Mouse (Mus musculus) forebrain, embryonic 15.5 days (tissue): Measurements from ENCODE around the gene Dnttip1. TPM values are rescaled to one million over a fixed set of nuclear protein-coding genes. Genes with fewer than 3 reads are reported as not detected.

ENCODE experiments used
- polyA plus RNA-seq: library from polyadenylated mRNA; unstranded; fragments of >200 nt; fragmentation: Nextera tagmentation; extraction: Ambion mirVana; gene quantifications from 2 replicates; pipeline ENCODE4 v1.2.1, GENCODE M21; 2015

Gene Dnttip1
- polyA plus RNA-seq, 1 experiment from 2014 or later, result 73.9 TPM

Other genes with a start within 250 kb of the Dnttip1 start
- 55.5 and 60.0 TPM in 2 replicates for gene Pigt, start 248.5 kb upstream of the Dnttip1 start, polyA plus RNA-seq
- 4.3 and 4.5 TPM in 2 replicates for gene Wfdc2, start 183.6 kb upstream of the Dnttip1 start, polyA plus RNA-seq
- not detected in 2 replicates for gene Spint3, start 172.5 kb upstream of the Dnttip1 start, polyA plus RNA-seq
- not detected in 2 replicates for gene Wfdc6a, start 160.5 kb upstream of the Dnttip1 start, polyA plus RNA-seq
- gene Eppin, start 152.4 kb upstream of the Dnttip1 start, polyA plus RNA-seq, result not detected in 2 replicates
- gene Wfdc6b, start 132.5 kb upstream of the Dnttip1 start, polyA plus RNA-seq, result not detected in 2 replicates
- gene Wfdc8, start 132.4 kb upstream of the Dnttip1 start, polyA plus RNA-seq, result not detected in 2 replicates
- gene Wfdc16, start 107.2 kb upstream of the Dnttip1 start, polyA plus RNA-seq, result not detected in 2 replicates
- gene Wfdc10, start 89.9 kb upstream of the Dnttip1 start, polyA plus RNA-seq, result not detected in 2 replicates
- gene Wfdc9, start 89.4 kb upstream of the Dnttip1 start, polyA plus RNA-seq, result not detected in 2 replicates
- not detected in 2 replicates for gene Wfdc11, start 71.9 kb upstream of the Dnttip1 start, polyA plus RNA-seq
- not detected in 2 replicates for gene Wfdc13, start 60.9 kb upstream of the Dnttip1 start, polyA plus RNA-seq
- not detected in 2 replicates for gene Spint4, start 47.5 kb upstream of the Dnttip1 start, polyA plus RNA-seq
- gene Spint5, start 30.7 kb upstream of the Dnttip1 start, polyA plus RNA-seq, result not detected in 2 replicates
- gene Wfdc3, start 52 bp upstream of the Dnttip1 start, polyA plus RNA-seq, result 1.1 and 1.7 TPM in 2 replicates
- 199 and 232 TPM in 2 replicates for gene Ube2c, start 23.9 kb downstream of the Dnttip1 start, polyA plus RNA-seq
- gene Tnnc2, start 34.0 kb downstream of the Dnttip1 start, polyA plus RNA-seq, result 0.45 and 0.60 TPM in 2 replicates
- 24.6 and 29.8 TPM in 2 replicates for gene Snx21, start 39.8 kb downstream of the Dnttip1 start, polyA plus RNA-seq
- gene Acot8, start 58.9 kb downstream of the Dnttip1 start, polyA plus RNA-seq, result 17.1 and 17.2 TPM in 2 replicates
- gene Zswim3, start 59.1 kb downstream of the Dnttip1 start, polyA plus RNA-seq, result 13.9 and 14.5 TPM in 2 replicates
- gene Zswim1, start 76.7 kb downstream of the Dnttip1 start, polyA plus RNA-seq, result 22.8 TPM in 2 replicates
- gene Spata25, start 82.6 kb downstream of the Dnttip1 start, polyA plus RNA-seq, result not detected in 2 replicates
- gene Ctsa, start 86.9 kb downstream of the Dnttip1 start, polyA plus RNA-seq, result 97.7 and 98.4 TPM in 2 replicates
- gene Neurl2, start 87.5 kb downstream of the Dnttip1 start, polyA plus RNA-seq, result 5.6 and 6.5 TPM in 2 replicates
- 45.3 and 50.7 TPM in 2 replicates for gene Pltp, start 111.7 kb downstream of the Dnttip1 start, polyA plus RNA-seq
- gene Pcif1, start 133.3 kb downstream of the Dnttip1 start, polyA plus RNA-seq, result 94.8 and 101 TPM in 2 replicates
- 15.7 and 16.7 TPM in 2 replicates for gene Zfp335, start 165.8 kb downstream of the Dnttip1 start, polyA plus RNA-seq
- 17.9 and 19.5 TPM in 2 replicates for gene Mmp9, start 194.8 kb downstream of the Dnttip1 start, polyA plus RNA-seq
- 16.2 and 17.2 TPM in 2 replicates for gene Slc12a5, start 214.8 kb downstream of the Dnttip1 start, polyA plus RNA-seq